Mouse (Mus musculus): Measurements from ENCODE around the gene Spata18.
A peak's percentile ranks its signal among the peaks of the same experiment; 100 is the strongest.

The Spata18 gene

DNA sequence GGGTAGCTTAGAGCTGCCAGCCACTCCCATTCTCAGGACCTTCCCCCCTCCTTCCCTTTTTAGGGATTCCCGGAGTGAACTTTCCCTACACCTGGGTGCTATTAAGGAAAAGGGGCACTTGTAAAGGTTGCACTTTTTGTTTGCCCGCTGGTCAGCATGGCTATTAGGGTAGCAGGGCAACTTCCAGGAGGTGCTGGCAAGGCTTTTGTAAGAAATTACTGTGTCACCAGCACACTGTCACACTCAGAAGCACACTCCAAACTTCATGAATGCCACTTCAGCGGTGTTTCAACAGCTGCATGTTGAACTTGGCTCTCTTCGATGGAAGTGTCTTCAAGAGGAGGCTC, 649 bp downstream of the Spata18 start:
- DNase-seq (ENCODE audit: low read depth, low spot score): no peak

DNA sequence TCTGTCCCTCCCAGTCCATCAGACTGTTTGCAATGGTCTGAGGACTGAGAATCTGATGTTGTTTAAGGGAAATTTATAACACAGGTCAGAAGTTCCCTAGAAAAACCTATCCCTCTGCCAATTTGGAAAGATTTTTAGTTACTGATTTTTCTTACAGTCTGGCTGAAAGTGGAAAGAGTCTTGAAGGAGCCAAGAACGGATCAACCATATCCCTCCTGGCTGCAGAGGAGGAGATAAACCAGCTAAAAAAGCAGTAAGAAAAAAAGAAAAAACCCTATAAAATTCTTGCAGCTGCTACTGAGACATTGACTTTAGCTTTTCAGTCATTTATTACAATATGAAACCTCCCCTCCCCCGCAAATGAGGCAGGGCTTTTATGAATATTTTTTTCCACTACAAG, 15.5 kb downstream of the Spata18 start:
- no peak for DNase-seq (ENCODE audit: low read depth, low spot score)

DNA sequence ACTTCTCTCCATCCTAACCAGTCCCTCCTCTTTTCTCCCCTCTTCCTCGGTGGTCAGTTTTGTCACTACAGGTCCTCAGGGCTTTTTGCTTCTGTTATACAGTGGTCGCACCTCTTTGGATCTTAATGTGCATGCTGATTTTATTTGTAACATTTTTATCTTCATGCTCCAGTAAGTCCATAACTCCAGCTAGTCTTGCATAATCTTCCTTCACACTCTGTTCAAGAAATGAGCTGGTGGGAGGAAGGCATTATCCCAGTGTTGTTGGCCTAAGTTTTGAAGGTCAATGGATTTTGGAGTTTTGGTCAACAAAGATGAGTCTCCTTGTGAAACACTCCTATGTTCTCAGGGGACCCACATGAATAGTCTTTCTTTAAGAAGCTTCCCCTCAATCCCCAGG, 16.7 kb downstream of the Spata18 start:
- no peak for DNase-seq (ENCODE audit: low read depth, low spot score)

DNA sequence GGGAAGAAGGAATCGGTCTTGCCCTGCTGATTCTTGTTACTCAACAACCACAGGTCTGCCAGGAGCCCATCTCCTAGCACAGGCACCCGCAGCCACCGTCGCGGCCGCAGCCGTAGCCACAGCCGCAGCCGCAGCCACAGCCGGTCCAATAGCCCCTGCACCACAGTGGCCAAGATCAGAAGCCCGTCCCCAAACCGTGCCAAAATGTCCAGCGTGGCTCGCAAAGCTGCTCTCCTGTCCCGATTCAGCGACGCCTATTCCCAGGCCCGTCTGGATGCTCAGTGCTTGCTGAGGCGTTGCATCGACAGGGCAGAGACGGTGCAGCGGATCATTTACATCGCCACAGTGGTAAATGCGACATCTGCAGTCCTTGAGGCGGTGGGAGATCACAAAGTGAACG, 18.2 kb downstream of the Spata18 start:
- no peak for DNase-seq (ENCODE audit: low read depth, low spot score)

DNA sequence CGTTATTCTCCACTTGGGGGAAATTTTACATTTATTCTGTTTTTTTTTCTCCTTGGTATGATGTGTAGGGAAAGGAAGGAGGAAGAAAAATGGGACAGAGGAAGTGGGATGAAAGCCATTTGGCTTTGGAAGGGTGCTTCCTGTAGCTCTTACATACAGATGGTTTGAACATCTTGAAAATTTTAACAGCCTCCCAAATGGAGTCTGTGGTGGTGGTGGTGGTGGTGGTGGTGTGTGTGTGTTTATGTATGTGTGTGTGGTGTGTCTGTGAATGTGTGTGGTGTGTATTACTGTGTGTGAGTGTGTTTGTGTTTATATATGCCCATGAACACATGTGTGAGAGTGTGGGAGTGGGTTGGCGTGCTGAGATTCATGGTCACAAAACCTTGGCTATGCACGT, 24.4 kb downstream of the Spata18 start:
- DNase-seq (ENCODE audit: low read depth, low spot score): no peak

DNA sequence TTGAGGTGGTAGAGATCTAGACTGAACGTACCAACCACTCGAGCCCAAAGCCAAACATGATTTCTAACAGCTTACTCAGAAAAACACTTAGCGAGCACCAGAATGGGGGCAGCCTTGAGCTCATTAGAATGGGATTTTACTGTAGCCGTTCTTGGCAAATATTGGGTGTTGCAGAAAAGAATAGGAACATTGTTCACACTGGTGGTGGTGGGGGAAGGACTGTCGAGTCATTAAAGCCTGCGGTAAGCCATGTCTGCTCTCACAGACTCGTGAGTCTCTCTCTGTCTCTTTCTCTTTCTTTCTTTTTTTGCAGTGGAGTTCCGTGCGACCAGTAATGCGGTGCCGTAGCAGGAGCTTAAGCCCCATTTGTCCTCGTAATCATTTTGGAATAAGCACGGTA, 25.4 kb downstream of the Spata18 start:
- peak; percentile 13 for DNase-seq (ENCODE audit: low read depth, low spot score)

DNA sequence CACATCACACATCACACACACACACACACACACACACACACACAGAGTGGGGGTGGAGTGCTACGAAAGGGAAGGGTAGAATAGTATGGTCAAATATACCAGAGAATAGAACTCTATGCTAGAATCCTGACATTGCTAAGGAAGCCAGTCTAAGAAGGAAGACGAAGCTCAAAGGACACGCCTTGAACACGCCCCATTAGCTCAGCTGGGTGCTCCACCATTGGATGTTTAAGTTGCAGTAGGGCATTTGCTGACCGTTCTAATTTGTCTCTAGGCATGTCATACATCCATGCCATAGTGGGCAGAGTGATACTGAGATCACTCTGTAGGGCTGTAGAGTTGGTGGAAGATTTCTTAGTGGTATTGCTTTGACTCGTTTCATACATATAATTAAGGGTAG, 32.0 kb downstream of the Spata18 start:
- DNase-seq (ENCODE audit: low read depth, low spot score): no peak

DNA sequence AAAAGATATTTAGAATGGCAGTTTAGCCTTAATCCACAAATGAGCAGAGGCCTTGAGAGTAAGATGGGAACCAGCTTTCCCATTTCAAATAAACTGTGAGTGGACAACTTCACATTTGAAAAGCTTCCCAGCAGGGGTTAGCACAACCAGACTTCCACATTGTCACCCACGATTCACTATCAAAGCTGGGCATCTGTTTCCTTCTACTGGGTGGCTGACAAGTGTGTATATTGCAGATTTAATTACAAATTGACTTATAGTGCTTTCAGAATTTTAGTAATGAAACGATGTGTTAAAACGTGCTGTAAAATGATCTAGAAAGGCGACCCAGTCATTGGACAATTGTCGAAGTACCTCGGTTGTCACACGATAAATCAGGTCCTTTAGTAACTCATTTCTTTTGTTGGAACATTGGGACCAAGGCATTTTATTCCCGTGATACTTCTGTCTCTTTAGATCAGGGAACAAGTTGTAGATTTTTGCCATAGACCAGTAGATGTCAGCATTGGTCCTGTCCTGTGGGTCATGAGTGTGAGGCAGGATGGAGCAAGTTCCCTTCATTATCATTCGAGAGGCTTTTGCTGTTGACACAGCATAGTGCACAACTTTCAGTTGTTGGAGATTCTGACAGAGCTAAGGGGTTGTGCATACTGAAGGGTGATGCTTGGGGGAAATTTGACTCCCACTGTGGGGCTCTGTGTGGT, 32.7 kb downstream of the Spata18 start:
- peak; percentile 34 for DNase-seq (ENCODE audit: low read depth, low spot score)

DNA sequence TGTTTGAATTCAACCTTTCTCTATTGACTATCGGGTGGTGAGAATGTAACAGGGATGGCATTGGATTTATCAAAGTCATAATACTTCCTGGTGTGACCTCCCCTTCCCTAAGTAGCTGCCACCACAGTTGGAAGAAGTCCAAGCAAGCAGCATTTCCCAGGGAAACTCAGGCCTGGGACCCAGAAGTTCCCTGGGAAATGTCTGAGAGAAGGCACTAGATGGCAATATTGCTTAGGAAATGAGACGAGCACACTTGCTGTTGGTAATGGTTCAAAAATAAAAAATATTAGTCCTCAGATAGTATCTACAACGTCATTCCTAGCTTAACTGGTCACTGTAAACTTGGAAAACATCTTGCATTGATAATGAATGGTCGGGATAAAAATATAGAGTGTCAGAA, 35.0 kb downstream of the Spata18 start:
- DNase-seq (ENCODE audit: low read depth, low spot score): peak; percentile 63

DNA sequence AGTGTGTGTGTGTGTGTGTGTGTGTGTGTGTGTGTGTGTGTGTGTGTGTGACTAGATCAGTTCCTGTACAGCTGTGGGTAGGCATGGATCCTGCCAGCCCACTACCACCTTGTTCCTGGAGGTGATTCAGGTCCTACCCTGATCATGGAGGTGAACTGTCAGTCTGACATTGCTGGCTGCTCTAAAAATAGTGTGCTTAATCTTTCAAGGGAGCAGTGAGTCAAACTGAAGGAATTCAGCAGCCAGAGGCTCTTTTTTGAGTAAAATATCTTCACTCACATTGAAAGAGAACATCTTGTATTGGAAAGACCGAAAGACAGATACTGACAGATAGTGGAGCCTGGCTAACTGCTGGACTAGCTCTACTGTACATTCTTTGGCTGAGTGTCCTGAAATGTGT, 37.4 kb downstream of the Spata18 start:
- no peak for DNase-seq (ENCODE audit: low read depth, low spot score)

DNA sequence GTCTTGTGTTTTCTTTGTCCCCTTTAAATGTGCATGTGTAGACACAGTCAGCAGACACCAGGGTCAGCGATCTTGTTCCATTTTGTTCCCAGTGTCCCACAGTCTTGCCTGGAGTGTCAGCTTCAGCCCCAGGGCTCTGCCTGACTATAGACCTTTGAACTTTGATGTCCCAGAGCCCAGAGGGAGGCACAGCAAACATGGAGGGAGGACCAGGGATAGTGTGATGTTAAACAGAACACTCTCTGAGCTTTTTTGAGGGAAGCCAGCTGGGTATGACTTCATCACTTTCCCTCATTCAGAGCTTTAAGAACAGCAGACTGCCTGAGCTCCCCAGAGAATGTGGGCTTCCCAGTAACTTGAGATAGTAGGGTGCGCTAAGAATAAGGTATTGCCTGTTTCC, 39.0 kb downstream of the Spata18 start:
- no peak for DNase-seq (ENCODE audit: low read depth, low spot score)

DNA sequence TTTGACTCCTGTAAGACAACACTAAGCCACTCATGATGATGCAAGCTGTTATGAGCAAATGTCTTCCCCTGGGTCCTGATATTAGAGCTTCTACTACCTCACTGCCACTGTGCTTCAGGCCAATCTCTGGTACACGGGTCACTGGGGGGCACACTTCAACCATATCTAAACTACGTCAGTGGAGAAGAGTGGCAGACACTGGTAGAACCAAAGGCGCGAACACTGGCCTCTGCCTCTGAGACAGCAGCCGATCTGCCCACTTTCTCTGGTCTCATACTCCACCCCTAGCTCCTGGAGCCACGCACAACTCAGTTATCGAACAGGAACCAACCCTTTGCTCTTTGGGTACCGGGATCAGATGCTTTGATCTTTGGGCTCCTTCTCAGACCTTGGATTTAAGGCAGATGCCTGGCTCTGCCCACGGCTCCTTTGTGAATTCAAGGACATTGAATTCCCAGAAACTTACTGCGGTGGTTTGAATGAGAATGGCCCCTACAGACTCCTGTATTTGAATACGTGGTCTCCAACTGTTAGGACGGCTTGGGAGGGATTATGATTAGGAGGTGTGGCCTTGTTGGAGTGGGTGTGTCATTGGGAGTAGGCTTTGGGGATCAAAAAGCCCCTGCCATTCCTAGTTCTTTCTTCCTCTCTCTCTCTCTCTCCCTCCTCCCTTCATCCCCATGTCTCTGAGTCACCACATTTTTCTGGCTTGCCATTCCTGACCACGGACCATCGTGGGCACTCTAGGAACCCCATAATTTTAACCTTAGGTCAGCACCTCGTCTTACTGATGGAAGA, 40.7 kb downstream of the Spata18 start:
- no peak for DNase-seq (ENCODE audit: low read depth, low spot score)

DNA sequence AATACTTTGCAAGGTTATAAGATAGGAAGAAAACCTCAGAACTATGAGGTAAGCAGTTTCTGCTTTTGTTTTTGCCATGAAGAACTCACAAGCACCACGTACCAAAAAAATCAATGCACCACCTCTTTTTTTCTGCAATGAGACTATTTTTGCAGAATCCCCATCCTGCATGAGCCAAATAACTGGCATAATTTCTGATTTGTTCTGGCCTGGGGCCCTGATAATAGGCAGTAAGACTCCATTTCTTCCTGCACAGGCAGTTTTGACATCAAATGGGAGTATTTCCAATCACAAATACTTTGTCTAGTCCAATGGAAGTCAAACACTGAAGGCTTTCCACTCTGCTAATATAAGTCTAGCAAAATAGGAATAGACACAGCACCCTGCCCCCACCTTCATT, 42.6 kb downstream of the Spata18 start:
- no peak for DNase-seq (ENCODE audit: low read depth, low spot score)

DNA sequence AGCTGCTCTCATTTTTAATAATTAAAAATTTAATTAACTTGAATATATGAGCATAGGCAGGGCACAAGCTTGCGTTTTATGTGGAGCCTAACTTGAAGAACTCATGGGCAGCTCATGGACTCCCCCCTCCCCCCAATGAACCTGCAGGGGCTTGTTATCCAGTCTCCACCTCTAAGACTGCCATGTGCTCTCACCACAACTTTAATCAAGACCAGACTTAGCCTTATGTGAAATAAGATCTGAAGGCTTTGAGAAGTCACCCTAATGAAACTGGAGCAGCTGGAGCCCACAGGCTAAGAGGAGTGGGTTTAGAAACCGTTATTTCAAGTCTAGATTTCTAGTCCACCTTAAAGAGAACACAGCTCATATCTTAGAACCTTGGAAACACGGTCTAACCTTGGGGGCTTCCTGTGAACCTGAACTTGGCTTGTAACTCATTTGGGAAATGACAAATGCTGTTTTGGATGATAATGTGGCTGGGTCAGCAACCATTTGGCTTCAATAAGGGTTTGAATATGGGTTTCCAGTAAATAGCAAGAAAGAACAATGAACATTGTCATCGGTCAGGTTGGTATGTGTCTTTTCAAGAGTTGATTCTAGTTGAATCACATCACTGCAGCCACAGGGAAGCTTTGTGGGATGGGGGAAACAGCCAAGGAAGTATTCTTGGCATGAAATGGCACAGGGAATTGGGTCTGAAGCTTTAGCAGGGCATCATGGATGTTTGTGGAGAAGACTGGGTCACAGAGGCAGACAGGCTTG, 43.3 kb downstream of the Spata18 start:
- peak; percentile 78 for DNase-seq (ENCODE audit: low read depth, low spot score)

DNA sequence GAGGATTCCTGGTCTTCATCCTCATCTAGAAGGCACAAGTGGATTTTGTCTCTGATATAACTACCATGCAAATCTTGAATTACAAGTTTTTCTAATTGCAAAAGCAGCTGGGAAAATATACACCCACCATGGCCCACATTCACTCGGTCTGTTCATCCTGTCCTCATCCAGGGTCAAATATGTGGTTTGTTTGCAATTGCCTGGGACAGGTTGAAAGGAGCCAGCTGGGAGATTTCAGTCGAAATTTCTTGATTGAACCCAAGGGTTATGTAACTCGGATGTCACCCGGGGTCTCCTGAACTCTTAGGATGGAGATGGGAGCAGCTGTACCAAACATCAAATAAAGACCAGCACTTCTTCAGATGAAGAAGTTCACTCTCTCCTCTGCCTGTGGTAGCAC, 46.5 kb downstream of the Spata18 start:
- no peak for DNase-seq (ENCODE audit: low read depth, low spot score)

DNA sequence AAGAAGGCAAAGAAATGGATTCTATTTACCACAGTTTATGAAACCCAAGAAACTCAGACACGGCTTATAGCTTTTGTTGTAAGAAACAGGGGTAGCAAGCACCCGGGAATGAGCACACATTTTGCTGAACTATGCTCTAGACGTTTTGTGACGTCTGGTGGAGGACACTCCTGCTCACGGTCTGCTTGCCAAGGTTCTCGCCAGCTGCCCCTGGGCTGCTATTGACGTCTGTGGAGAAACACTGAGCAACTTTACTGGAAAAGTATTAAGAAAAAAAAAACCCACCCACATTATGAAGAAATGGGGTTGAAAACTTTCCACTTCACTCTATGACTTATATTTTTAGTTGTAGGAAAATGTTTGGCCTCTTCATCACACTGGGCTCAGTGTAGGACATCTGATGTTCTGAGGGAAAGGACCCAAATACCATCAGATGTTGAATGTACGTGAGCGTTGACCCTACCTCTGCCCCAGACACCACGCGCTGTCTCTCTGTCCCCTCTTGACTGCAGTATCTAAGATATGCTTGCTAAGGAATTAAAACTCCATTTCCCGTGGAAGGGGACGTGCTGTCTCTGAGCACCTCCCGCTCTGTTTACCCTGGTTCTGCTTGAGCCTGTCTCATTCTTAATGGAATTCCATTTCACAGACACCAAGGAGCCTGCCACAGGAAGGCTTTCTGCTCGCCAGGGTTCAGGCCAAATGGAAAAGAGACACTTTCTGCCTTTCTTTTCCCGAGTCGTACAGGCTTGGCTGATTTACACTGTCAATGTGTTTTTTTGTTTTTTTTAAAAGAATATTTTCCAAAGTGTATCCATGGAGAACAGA, 50.1 kb downstream of the Spata18 start:
- DNase-seq (ENCODE audit: low read depth, low spot score): no peak

DNA sequence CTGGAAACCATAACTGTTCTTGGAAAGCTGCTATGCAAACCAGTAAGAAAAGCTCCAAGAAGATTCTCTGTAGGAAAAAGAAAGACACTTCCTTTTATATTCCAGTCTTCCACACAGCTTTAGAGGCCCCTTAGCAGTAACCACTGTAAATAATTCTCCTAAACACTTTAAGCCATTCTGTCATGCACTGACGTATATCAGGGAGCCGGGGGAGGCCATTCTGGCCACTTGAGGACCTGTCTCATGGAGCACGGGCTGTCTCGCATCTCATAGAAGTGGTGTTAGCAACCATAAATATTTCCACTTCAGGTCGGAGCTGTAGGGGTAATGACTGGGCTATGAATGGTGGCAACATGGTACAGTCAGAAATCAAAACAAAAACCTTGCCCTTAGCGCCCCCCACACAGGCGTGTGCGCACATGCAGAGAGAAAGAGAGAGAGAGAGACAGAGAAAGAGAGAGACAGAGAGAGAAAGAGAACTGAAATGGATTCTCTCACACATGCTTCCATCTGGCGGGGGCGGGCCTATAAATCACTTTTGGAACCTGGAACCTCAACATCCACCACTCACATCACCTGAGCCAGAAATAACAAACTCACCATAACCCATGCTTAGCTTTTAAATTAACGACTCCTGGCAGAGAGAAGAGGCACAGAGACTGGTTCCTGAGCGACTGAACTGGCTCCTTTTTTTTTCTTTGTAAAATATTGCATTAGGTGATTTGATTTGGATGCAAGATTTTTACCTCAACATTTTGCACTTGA, 50.9 kb downstream of the Spata18 start:
- no peak for DNase-seq (ENCODE audit: low read depth, low spot score)

DNA sequence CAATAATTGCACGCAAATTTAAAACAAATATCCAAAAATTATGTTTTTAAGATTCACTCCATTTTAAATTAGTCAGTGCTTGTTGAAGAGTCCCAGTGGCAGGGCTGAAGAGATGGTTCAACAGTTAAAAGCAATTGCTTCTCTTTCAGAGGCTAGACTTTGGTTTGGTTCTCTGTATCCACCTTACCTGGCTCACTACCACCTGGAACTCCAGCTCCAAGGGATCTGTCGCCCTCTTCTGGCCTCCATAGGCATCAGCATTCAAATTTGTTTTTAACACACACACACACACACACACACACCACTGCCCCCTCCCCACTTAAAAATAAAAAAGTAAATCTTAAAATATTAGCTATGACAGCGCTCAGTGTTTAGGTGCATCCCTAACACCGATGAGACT, 51.9 kb downstream of the Spata18 start:
- no peak for DNase-seq (ENCODE audit: low read depth, low spot score)

DNA sequence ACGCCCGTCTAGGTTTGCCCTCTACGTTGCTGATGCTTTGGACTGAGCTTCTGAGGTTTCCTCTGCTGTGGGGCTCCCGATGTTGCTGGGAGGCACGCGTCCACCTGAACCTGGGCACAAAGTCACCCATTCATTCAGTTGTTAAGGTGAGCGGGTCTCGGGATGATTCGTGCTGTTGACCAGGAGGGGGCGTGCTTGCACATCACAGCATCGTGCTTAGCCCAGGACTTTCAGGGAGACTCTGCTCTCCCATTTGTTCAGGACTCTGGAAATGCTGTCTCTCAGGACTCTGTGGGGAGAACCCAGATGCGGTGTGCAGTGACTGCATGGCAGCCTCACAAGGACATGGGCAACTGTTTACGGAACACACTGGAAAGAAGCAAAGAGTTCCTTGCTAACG, 53.1 kb downstream of the Spata18 start:
- DNase-seq (ENCODE audit: low read depth, low spot score): no peak

DNA sequence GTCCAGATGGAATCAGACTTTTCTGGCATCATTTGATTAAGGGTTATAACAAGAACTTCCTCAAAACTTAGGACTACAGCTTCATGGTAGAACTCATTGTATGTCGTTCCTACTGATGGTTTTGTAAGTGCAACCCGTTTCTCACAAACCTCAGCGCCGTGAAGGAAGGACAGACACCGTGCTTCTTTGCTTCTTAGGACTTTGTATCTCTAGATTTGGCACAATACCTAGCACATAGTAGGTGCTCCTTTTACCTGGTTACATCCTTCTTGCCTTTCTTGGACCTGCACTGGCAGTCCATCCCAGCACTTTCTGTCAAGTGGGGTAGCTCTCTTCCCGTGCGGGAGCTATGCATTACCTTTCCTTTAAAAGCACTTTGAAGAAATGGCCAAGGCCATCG, 53.6 kb downstream of the Spata18 start:
- DNase-seq (ENCODE audit: low read depth, low spot score): no peak

DNA sequence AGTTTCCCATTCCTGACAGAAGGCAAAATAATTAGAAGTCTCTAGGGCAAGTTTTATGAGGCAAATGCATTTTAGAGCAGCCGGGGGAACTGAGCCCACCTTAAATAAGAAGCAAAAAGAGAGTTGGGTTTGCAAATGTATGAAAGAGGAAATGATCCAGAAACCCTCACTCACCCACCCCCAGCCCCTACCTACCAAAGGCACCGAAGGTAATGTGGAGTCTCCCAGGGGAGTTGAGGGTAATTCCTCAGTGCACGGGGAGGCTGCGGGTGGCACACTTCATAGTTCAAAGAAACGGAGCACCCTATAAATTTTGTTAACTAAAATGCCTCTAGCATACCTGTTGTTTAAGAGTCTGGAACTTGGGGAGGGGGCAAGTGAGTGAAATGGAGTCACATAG, 54.1 kb downstream of the Spata18 start:
- no peak for DNase-seq (ENCODE audit: low read depth, low spot score)

Measured in forelimb bud, embryonic 11.5 days (tissue).